Mouse (Mus musculus) bone marrow, adult 2 months (tissue): ENCODE results near the gene Arhgef17. TPM values are rescaled to one million over a fixed set of nuclear protein-coding genes. Genes with fewer than 3 reads are reported as not detected.
A peak's percentile ranks its signal among the peaks of the same experiment; 100 is the strongest.

Experiments
- H3K27ac ChIP-seq: fragments of 200-500 bp; 2 replicates; pipeline ENCODE4 v1.5.1; 2012; ENCODE audit warnings: low read depth, mild to moderate bottlenecking, control low read depth, inconsistent platforms, low read length; ENCODE audit not compliant: control insufficient read depth, poor library complexity, insufficient read depth
- H3K4me1 ChIP-seq: fragments of 200-500 bp; 2 replicates; pipeline ENCODE4 v1.6.1; 2011; ENCODE audit warnings: low read length; ENCODE audit not compliant: control insufficient read depth, insufficient read depth
- H3K4me3 ChIP-seq: fragments of 200-500 bp; replicated peaks from 2 replicates; pipeline ENCODE3; 2011; ENCODE audit warnings: mild to moderate bottlenecking, low read depth, low read length, control low read depth; ENCODE audit not compliant: control insufficient read depth
- CTCF ChIP-seq: fragments of 200-500 bp; IDR thresholded peaks from 2 replicates; pipeline ENCODE4 v1.5.1; 2011; ENCODE audit warnings: low read length, control low read depth; ENCODE audit not compliant: control insufficient read depth, insufficient read depth
- POLR2A ChIP-seq: fragments of 200-500 bp; IDR thresholded peaks from 2 replicates; pipeline ENCODE4 v1.6.1; 2011; ENCODE audit warnings: low read depth, mild to moderate bottlenecking, control low read depth, low read length, borderline replicate concordance; ENCODE audit not compliant: control insufficient read depth
- whole genome bisulfite sequencing: fragments of 180-500 bp; shearing (Covaris S2); methylation state at CpG from one replicate; pipeline ENCODE4 v1.1.7; 2018; 5-methylcytosine and 5-hydroxymethylcytosine counted together
- polyA plus RNA-seq: library from polyadenylated mRNA; stranded (reverse); fragments of >200 nt; gene quantifications from 2 replicates; pipeline ENCODE4 v1.2.4, GENCODE M21; 2011; ENCODE audit warnings: low replicate concordance; ENCODE audit not compliant: missing spikeins, insufficient read depth, insufficient read length

Arhgef17 gene
- polyA plus RNA-seq, 1 experiment: 8.9 TPM

GRCm38 (mm10) chr7:100905037-100905436, 26.9 kb downstream of the Arhgef17 start:
- WGBS: 85% methylated on average over 7 of the region's 7 CpGs
- TF ChIP-seq CTCF (no peak), POLR2A (no peak)
- Histone ChIP-seq H3K27ac (no peak overlapping the region), H3K4me1 (no peaks in the 10 kb centered on the region), H3K4me3 (no peak overlapping the region)

- Histone ChIP-seq H3K4me3 (no peak overlapping the region), H3K4me1 (no peaks in the 10 kb centered on the region), H3K27ac (no peak overlapping the region)
- WGBS: 57% methylated on average over 5 of the region's 5 CpGs
- TF ChIP-seq POLR2A: no peak
- no peak for TF ChIP-seq CTCF
These were observed 27.3 kb downstream of the Arhgef17 start for GRCm38 (mm10) chr7:100904612-100905011.

GRCm38 (mm10) chr7:100902451-100903137, 29.3 kb downstream of the Arhgef17 start:
- no peak overlapping the region for H3K4me3 ChIP-seq
- WGBS: 60% methylated on average over 9 of the region's 9 CpGs
- no peaks in the 10 kb centered on the region for H3K4me1 ChIP-seq
- TF ChIP-seq POLR2A: no peak
- TF ChIP-seq CTCF: peak; percentile 47
- H3K27ac ChIP-seq: no peak overlapping the region

GRCm38 (mm10) chr7:100897828-100898227, 34.1 kb downstream of the Arhgef17 start:
- TF ChIP-seq CTCF (no peak), POLR2A (no peak)
- Histone ChIP-seq H3K4me1 (no peaks in the 10 kb centered on the region; the same call in 1 of the 2 replicates), H3K27ac (no peak overlapping the region), H3K4me3 (no peak overlapping the region)
- 83% methylated on average over 5 of the region's 5 CpGs for WGBS

GRCm38 (mm10) chr7:100894833-100895226, 37.1 kb downstream of the Arhgef17 start:
- Histone ChIP-seq H3K4me1 (no peaks in the 10 kb centered on the region; the same call in 1 of the 2 replicates), H3K4me3 (no peak overlapping the region), H3K27ac (no peak overlapping the region; the same call in 1 of the 2 replicates)
- WGBS: 5% methylated on average over 12 of the region's 12 CpGs
- TF ChIP-seq CTCF: no peak
- TF ChIP-seq POLR2A: no peak

- H3K4me3 ChIP-seq: no peak overlapping the region
- no peak for TF ChIP-seq CTCF
- TF ChIP-seq POLR2A: no peak
- 5% methylated on average over 53 of the region's 53 CpGs for WGBS
- no peaks in the 10 kb centered on the region; the same call in 1 of the 2 replicates for H3K4me1 ChIP-seq
- no peak overlapping the region; the same call in 1 of the 2 replicates for H3K27ac ChIP-seq
These were observed 37.7 kb downstream of the Arhgef17 start for GRCm38 (mm10) chr7:100894057-100894832.

GRCm38 (mm10) chr7:100893249-100894056, 38.5 kb downstream of the Arhgef17 start:
- no peak for TF ChIP-seq CTCF
- no peak for TF ChIP-seq POLR2A
- Histone ChIP-seq H3K4me1 (no peaks in the 10 kb centered on the region; the same call in 1 of the 2 replicates), H3K27ac (no peak overlapping the region), H3K4me3 (no peak overlapping the region)
- 85% methylated on average over 20 of the region's 20 CpGs for WGBS

GRCm38 (mm10) chr7:100886535-100886934, 45.4 kb downstream of the Arhgef17 start:
- no peak overlapping the region for H3K27ac ChIP-seq
- no peak overlapping the region for H3K4me3 ChIP-seq
- WGBS: 30% methylated on average over 3 of the region's 3 CpGs
- H3K4me1 ChIP-seq: no peaks in the 10 kb centered on the region
- no peak for TF ChIP-seq POLR2A
- peak; percentile 84 for TF ChIP-seq CTCF
